Mouse (Mus musculus): ENCODE measurements at regions not wholly inside any gene's neighbourhood (a gene's known extent, or its start where the extent isn't known, plus 50 kb on each side); places are given as distances from the start of the nearest gene placed in this dataset.

DNA sequence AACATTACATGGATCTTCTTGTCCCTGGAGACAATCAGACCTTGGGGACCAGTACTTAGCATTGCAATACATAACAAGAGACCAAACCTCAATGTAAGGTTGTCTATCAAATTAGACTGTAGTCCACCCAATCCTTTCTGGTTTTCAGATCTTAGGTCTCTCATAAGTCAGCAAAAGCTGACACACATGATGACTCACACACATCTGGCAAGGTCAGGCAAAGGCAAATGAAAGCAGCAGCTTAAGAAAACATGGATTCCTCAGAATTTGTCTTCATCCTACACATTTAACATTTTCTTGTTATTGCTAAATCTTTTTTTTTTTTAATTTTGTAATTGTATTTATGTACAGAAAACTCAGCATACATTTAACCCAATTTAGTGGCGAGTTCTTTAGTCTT, 52.0 kb downstream of the Gm11983 start:
- DNase-seq (ENCODE audit: low spot score in 2 of 2) = no peak

DNA sequence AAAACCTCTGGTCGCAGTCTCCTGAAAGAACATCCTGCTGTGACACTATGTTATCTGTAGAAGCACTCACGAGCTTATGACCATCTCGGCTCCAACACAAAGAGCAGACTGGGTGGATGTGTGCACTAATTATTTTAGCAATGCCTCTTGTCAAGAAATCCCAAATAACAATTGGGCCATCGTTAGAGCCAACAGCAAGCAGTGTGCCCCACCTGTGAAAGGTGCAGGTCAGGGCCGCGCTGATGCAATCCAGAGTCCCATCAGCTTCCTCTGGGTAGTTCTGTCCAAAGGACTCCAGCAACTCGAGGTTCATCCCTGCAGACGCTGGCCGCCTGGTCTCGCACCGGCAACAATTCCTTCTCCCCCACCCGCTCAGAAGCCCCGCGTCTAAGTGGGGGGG, 54.6 kb downstream of the Gm11983 start:
- no peak for DNase-seq (ENCODE audit: low spot score in 2 of 2)

GRCm38 (mm10) chr11:6779752-6780151, 57.7 kb downstream of the Gm11983 start:
- DNase-seq (ENCODE audit: low spot score in 2 of 2) = no peak

DNA sequence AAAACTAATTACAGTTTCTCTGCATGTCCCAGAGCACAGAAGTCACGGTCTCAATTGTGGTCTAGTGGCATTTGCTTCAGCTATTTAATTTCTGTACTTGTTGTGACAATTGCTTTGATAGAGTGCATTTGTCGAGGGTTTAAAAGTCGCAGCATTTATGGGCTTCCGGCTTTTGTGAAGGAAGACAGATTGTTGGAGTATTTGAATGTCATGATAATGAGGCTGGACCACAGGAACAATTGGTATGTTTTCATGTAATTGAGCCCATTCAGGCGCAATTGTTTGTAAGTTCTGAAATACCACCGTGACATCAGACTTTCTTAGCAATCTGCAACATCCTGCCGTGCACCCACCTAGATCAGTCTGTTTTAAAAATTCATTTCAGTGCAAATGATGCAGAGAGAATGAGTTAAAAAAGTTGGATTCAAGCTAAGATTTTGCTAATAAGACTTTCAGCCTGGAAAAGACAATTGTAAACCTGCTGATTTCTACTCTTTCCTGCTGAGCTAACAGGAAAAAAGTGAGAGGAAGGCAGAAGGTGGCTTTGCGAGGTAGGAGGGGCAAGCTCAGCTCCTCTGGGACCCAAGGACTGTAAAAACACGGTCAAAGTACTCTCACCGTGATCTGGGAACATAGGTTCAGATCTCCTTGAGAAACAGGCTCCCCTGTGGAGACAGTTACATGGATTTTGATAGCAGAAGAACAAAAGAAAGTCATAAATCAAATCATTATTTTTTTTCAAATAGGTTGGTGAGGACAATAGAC, 58.7 kb downstream of the Gm11983 start:
- no peak for DNase-seq (ENCODE audit: low spot score in 2 of 2)

DNA sequence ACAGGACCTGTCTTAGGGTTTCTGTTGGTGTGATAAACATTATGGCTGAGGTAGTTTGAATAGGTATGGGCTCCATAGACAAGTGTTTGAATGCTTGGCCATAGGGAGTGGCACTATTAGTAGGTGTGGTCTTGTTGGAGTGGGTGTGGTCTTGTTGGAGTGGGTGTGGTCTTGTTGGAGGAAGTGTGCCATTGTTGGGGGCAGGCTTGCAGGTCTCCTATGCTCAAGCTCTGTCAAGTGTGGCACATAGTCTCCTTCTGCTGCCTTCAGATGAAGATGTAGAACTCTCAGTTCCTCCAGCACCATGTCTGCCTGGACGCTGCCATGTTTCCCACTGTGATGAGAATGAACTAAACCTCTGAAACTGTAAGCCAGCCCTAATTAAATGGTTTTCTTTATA, 59.9 kb downstream of the Gm11983 start:
- DNase-seq (ENCODE audit: low spot score in 2 of 2) = no peak

GRCm38 (mm10) chr11:6774656-6775055, 62.8 kb downstream of the Gm11983 start:
- no peak for DNase-seq (ENCODE audit: low spot score in 2 of 2)

- DNase-seq (ENCODE audit: low spot score in 2 of 2) = no peak
Measured at GRCm38 (mm10) chr11:6773951-6774350, 63.5 kb downstream of the Gm11983 start.

- DNase-seq (ENCODE audit: low spot score in 2 of 2) = no peak
Measured at GRCm38 (mm10) chr11:6773364-6773763, 64.1 kb downstream of the Gm11983 start.

DNA sequence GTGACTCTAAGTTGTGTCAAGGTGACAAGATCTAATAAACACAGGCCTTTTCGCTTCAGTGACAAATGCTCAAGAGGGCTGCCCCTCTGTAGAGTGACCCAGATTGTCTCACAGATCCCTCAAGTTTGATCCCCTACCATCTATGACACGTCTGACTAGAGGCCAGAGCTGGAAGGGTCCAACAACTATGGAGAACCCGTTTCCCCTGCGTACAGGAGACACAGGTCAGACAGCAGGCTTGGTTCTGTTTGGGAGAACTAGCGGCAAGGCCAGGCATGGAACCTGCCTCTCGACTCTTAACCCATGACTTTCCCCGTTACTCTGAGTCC, 68.1 kb downstream of the Gm11983 start:
- DNase-seq (ENCODE audit: low spot score in 2 of 2) = no peak

- peak; percentile 78 to 84 for DNase-seq (ENCODE audit: low spot score in 2 of 2)
Measured at GRCm38 (mm10) chr11:6768599-6769436, 68.6 kb downstream of the Gm11983 start.

GRCm38 (mm10) chr11:6766725-6767124, 70.7 kb downstream of the Gm11983 start:
- no peak for DNase-seq (ENCODE audit: low spot score in 2 of 2)

DNA sequence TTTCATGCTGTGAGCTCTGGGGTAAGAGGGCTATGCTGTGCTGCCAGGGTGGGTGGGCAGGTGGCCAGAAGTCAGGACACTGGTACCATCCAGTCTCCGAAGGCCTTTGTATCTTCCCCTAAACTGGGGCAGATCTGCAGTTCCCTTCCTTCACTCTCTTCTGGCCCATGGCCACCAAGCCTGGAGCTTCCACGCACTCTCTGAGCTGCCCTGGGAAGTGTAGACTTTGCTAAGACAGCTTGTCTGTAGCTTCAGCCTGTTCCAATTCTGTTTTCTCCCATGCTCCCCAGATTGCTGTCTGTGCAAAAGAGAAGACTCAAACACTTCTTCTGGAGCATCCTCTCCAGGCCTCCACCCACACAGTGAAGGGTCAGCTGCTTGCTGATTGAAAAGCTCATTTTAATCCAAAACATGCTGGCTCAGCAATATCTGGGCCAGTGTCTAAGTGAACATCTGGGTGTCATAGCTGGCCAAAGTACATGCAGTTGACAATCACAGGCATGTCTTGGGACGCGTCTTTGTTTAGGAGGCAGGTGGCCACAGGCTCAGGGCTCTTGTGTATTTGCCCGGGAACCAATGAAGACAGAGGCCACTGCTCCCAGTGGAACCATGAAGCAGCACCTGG, 72.0 kb downstream of the Gm11983 start:
- no peak for DNase-seq (ENCODE audit: low spot score in 2 of 2)

DNA sequence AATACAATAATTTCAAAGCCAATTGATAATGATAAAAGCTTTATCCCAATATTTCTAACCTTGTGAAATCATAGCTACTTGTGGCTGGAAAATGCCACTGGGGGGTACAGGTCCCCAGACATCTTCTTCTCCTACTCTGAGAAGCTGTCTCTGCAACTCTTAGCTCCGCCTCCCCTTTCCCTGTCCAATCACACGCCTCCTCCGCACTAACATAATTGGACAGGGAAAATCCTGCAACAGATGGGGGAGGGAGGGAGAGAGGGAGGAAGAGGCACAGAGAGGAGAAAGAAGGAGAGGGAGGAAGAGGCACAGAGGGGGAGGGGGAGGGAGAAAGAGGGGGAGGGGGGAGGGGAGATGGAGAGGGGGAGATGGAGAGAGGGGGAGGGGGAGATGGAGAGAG, 73.3 kb downstream of the Gm11983 start:
- no peak for DNase-seq (ENCODE audit: low spot score in 2 of 2)

- no peak for DNase-seq (ENCODE audit: low spot score in 2 of 2)
Measured at GRCm38 (mm10) chr11:6763001-6763400, 74.5 kb downstream of the Gm11983 start.

GRCm38 (mm10) chr11:6761876-6762628, 75.4 kb downstream of the Gm11983 start:
- no peak for DNase-seq (ENCODE audit: low spot score in 2 of 2)

DNA sequence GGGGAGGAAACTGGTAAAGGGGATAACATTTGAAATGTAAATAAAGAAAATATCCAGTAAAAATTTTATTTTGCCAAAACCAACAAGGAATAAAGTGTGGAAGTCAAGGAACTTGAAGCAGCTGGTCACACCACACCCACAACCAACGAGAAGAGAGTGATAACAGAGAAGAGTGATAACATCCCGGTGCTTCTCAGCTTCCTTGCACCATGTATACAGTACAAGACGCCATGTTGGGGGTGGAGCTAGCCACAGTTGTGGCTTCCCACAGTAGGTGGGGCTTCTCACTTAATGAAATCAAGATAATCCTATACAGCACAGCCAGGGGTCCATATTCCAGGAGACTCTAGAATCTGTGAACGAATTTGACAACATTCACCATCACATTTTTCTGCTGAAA, 77.9 kb downstream of the Gm11983 start:
- DNase-seq (ENCODE audit: low spot score in 2 of 2) = no peak

GRCm38 (mm10) chr11:6739439-6739838, 81.1 kb downstream of the Ramp3 start:
- no peak for DNase-seq (ENCODE audit: low spot score in 2 of 2)

- no peak for DNase-seq (ENCODE audit: low spot score in 2 of 2)
Measured at GRCm38 (mm10) chr11:6738581-6738980, 80.3 kb downstream of the Ramp3 start.

DNA sequence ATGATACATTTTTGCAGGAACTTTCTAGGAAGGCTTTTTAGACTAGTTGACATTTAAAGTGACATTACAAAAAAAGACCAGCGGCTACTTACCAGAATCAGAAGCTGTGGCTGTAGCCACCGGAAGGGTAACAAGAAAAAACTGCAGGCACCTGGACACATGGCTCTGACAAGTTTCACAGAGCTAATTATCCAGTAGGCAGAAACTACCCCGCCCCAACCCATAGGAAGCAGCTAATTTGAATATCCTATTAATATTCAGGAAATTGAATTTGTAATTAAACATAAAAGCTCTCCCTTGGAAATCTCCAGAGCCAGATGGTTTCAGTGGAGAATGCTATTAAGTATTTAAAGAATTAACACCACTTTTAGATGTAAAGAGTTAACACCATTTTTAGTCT, 79.8 kb downstream of the Ramp3 start:
- no peak for DNase-seq (ENCODE audit: low spot score in 2 of 2)

- no peak for DNase-seq (ENCODE audit: low spot score in 2 of 2)
Measured at GRCm38 (mm10) chr11:6734746-6735430, 76.6 kb downstream of the Ramp3 start.

- DNase-seq (ENCODE audit: low spot score in 2 of 2) = no peak
Measured at GRCm38 (mm10) chr11:6731505-6731904, 73.2 kb downstream of the Ramp3 start.
